Mouse (Mus musculus): ENCODE results near the gene Cideb.
"Not testable (repeated sequence)": the region's sequence is repeated elsewhere in the genome, so short reads cannot be mapped to it uniquely, and the experiment has no call there.

The Cideb gene

DNA sequence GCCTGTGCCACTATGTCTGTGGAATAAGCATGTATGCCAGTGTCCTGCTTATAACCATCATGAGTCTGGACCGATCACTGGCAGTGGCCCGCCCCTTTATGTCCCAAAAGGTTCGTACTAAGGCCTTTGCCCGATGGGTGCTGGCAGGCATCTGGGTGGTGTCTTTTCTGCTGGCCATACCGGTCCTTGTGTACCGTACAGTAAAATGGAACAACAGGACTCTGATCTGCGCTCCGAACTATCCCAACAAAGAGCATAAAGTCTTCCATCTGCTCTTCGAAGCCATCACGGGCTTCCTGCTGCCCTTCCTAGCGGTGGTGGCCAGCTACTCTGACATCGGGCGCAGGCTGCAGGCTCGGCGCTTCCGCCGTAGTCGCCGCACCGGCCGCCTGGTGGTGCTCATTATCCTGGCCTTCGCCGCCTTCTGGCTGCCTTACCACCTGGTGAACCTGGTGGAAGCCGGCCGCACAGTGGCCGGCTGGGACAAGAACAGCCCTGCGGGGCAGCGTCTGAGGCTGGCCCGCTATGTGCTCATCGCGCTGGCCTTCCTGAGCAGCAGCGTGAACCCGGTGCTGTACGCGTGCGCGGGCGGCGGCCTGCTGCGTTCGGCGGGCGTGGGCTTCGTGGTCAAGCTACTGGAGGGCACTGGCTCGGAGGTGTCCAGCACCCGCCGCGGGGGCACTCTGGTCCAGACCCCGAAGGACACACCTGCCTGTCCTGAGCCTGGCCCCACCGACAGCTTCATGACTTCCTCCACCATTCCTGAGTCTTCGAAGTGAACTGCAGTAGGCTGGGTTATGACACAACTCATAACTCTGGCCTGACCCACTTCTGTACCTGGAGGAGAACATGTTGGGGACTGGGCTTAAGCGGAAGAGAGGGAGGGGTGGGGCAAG lies 9.5 kb upstream of the Cideb start:
- intact Hi-C loops (cut with DNase I): no loop called here

DNA sequence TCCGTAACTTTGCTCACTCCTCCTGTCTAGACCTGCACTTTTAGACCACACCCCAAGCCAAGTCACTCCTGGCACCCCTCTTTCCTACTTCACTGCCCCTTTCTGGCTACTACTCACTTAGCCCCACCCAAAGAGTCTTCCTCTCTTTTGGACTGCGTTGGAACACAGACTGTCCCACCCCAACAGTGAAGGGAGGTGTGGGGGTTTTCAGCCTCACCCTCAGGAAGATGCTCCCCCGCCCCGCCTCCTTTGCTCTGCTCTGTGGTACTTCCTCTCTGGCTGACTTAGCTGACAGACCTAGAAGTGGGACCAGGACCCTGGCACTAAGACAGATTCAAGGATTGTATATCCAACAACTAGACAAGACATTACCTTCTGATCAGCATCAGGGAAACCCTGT lies 7.4 kb upstream of the Cideb start, which contains the start of gene Ltb4r1:
Gene Ltb4r1 (plus strand): TSS at position 267 of the 400 bp plus-strand sequence.
- intact Hi-C loops (cut with DNase I): no loop called here

DNA sequence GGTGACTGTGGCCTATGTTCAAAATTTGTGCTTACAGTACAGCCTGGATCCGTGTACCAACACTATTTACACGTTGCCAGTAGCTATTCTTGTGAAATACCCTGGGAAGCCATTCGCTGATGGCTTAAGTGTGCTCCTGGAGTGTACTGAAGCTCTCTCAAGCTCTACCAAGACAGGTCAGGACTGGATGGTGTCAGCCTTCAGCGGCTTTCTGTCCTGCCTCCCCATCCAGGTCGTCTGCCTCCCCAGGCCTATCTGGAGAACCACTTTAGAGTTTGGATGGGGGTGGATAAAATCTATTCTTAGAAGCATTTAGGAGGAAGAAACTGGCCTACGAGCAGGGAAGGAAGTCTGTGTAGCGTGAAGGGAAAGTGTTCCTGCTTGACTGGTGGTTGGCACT lies 4.9 kb upstream of the Cideb start:
- intact Hi-C loops (cut with DNase I): no loop called here

DNA sequence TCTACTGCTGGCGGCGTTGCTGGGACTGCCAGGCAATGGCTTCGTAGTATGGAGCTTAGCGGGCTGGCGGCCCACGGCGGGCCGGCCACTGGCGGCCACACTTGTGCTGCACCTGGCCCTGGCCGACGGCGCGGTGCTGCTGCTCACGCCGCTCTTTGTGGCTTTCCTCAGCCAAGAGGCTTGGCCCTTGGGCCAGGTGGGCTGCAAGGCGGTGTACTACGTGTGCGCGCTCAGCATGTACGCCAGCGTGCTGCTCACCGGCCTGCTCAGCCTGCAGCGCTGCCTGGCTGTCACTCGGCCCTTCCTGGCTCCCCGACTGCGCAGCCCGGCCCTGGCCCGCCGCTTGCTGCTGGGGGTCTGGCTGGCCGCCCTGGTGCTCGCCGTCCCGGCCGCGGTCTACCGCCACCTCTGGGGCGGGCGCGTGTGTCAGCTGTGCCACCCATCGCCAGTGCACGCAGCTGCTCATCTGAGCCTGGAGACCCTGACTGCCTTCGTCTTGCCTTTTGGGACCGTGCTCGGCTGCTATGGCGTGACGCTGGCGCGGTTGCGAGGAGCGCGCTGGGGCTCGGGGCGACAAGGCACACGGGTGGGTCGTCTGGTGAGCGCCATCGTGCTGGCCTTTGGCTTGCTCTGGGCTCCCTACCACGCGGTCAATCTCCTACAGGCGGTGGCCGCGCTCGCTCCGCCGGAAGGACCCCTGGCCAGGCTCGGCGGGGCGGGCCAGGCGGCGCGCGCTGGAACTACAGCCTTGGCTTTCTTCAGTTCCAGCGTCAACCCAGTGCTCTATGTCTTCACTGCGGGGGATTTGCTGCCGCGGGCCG lies 4.0 kb upstream of the Cideb start:
- intact Hi-C loops (cut with DNase I): no loop called here

DNA sequence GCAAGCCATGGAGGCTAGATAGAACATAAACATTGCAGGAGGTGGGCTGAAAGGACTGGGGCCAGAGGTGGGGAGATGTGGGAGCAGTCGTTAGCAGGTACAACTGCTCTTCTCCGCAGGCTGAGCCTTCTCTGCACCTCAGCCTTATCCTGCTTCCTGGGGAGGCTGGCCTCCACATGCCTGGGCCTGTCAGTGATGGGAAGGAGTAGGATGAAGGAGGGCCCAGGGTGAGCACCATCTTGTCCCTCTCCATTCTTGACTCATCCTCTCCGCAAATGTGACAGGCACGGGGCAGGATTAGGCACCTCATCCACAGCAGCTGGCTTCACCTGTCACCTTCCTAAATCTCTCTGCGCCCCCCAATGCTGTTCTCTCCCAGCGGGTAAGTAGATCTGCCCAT lies 2.9 kb upstream of the Cideb start, which contains the start of gene Ltb4r2:
Gene Ltb4r2 (plus strand): TSS at position 266 of the 400 bp plus-strand sequence.
- intact Hi-C loops (cut with DNase I): no loop called here

DNA sequence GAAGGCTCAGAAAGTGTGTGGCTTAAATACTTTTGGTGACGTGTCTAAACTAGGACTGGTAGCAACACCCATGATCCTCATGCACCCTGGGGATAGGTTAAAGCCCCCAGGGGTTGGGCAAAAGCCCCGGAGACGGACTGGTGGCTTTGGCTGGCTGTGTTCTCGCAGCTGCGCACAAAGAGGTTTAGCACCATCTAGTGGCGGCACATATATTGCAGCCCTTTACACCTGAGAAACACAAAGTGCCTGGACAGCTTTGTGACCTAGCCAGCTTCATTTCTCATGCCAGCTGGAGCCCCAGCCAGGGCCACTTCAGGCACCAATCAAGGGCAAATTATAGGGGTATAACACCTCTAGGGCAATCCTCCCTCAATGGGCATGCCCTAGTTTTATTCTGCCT lies 1.9 kb upstream of the Cideb start:
- intact Hi-C loops (cut with DNase I): not testable (repeated sequence)

DNA sequence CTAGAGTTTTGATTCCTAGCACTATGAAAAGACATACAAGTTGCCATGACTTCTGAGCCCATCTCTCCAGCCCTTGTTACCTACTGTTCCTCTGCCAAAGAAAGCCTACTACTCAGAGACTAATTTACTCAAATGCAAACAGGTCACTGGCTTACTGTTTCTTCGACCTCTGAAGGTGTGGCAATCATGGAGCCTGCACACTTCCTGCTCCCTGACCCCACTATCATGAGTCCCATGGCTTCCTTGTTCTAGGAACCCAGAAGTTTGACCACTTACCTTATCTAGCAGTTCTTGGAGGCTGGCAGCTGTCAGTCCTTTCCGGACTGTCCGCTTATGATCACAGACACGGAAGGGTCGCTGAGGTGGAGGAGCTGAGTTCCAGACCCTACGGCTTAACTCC lies 692 bp downstream of the Cideb start:
- intact Hi-C loops (cut with DNase I): loop anchor here (5.0 kb wide), 1 partner anchor 130 kb away; no protein-coding TSS in a partner anchor

DNA sequence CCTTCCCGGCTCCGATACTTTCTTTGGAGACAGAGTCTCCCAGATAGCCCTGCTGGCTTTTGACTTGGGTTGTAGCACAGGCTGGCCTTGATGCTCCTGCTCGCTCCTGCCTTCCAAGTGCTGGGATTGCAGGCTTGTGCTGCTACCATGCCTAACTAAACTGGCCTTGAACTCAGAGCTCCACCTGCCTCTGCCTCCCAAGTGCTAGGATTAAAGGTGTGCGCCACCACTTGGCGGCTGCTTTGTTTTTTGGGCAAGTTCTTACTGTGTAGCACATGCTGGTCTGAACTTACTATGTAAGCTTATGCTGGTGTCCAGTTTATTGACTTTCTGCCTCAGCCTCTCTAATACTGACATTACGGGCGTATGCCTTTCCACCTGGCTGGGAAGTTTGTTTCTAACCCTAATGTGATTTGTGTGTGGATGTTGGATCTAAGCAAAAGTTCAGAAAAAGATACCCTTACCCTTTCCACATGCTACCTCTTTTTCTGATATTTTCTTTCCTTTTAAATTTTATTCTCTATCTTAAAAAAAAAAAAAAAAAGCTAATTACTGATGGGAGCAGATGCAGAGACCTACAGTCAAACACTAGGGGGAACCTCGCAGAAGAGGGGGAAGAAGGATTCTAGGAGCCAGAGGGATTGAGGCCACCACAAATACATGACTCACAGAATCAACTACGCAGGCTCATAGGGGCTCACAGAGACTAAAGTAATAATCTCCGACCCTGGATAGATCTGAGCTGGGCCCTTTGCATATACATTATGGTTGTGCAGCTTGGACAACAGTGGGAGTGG lies 11.0 kb downstream of the Cideb start:
- intact Hi-C loops (cut with DNase I): no loop called here

DNA sequence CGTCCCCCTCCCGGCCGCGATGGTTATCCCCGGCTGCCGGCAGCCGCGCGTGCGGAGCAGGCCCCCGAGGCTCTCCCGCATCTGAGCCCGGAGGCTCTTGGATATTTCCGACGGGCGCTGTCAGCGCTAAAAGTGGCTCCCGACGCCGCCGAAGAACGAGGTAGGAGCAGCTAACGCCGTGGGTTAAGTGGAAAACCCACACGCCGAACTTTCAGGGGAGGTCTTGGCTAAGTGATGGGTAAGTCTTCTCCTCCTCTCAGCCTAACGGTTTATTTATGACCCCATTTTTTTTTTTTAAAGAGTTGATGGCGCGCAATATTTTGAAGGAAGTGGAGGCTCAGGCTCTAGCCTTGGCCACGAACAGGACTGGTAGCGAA lies 12.4 kb downstream of the Cideb start:
- intact Hi-C loops (cut with DNase I): loop anchor here (2.0 kb wide), 1 partner anchor 111 kb away; the partner anchor contains the start of gene Ipo4

DNA sequence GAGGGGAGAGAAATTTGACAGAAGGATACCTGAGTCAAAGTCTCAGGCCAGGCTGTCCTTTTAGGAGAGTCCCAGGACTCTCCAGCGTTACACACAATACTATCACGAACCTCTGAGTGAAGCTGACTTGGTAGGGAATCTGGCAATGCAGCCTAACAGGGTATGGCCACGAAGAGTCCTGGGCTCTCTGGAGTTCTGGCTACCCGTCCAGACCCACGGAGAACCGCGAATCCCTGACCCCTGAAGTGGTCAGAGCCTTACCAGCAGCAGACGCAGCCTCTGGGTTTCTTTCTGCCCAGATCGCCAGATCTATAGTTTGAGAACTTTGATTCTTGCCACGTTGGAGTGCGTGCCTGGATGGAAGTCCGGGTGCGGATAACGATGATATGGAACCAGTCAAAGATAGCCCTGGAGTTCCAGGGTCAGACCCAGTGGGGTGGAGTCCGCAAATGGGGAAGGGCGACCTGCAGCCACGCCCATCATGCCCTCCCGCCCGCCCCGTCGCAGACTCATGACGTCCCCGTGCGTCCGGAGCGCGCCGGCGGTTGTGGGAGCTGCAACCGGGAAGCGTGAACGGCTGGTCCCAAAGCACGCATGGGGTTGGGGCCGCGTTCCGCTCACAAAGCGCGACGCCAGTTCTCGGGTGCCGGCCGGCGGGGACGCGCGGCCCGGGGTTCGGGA lies 12.9 kb downstream of the Cideb start, which contains the start of the genes Dhrs1 and Nop9:
Gene Dhrs1 (minus strand): TSS at position 511 of the 681 bp plus-strand sequence.
Gene Nop9 (plus strand): TSS at position 514 of the 681 bp plus-strand sequence.
- intact Hi-C loops (cut with DNase I): loop anchor here (2.0 kb wide), 1 partner anchor 111 kb away; the partner anchor contains the start of gene Ipo4

DNA sequence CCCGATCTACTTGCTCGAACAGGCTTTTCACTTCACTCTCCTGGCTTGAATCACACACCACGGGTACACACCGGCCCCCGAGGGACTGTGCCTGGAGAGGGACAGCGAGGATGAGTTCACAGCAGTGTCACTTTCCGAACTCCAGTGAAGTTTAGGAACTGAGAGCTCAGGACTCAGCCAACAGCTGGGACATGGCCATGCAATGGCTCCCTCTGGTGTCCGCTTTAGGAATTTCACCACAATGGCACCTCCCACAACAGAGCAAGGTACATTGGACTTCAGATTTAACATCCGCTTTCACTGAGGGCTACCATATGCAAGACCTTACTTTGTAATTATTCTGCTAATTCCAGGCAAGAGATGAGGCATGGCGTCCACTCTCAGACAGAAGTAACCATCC lies 14.5 kb downstream of the Cideb start:
- intact Hi-C loops (cut with DNase I): loop anchor here (2.0 kb wide), 2 partner anchors 59 to 109 kb away; partner anchors contain the start of gene Ipo4

DNA sequence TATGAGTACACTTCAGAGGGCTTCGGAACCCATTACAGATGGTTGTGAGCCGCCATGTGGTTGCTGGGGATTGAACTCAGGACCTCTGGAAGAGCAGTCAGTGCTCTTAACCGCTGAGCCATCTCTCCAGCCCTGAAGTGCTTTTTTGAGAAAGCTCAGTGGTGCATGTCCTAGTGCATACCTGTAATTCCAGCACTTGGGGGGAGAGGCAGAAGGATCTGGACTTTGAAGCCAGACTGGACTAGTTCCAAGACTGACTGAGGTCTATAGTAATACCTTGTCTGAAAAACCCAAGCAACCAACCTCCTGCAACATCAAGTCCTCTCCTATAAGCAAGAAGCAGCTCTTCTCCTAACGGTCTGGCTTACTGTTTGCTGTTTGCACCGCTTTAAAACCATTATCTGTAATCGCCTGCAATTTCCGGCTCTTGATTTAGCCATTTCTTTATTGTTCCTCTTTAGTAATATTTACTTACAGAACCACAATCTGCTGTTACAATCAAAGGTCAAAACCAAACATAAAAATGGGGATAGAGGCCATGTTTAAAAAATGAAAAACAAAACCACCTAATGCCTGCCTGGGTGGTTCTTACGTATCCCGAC lies 21.1 kb downstream of the Cideb start:
- intact Hi-C loops (cut with DNase I): no loop called here

DNA sequence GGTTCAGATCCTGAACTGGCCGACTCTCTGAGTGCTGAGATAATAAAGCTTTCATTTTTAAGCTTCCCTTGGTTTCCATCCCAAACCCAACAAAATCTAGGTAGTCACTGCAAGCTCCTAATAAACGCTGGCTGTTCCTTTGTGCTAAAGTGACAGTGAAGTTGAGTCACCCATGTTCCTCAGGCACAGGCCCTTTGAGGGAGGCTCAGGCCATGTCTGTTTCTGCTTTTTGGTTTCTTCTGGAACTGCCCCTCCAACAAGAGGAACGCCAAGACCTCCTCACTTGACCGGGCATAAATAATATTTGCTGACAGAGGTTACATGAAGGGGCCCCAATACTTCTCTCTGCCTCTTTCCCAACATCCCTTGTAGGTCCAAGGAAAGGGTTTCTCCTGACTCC lies 22.5 kb downstream of the Cideb start:
- intact Hi-C loops (cut with DNase I): no loop called here

DNA sequence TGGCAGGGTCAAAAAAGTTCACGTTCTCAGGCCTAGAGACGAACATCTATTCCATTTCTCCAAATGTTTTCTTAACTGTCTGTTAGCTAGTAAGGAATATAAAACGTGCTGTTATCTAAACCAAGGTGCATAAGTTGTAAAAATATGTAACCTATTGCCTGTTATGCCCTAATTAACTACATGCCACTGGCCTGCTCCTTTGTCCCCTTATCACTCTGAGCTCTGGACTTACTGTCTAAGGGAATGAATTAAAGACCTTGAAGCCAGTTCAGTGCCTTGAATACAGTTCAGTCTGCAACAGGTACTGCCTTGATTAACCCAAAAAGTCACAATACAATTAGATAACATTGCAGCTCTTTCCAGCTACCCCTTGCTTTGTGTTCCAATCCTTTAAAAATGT lies 22.9 kb downstream of the Cideb start:
- intact Hi-C loops (cut with DNase I): no loop called here

DNA sequence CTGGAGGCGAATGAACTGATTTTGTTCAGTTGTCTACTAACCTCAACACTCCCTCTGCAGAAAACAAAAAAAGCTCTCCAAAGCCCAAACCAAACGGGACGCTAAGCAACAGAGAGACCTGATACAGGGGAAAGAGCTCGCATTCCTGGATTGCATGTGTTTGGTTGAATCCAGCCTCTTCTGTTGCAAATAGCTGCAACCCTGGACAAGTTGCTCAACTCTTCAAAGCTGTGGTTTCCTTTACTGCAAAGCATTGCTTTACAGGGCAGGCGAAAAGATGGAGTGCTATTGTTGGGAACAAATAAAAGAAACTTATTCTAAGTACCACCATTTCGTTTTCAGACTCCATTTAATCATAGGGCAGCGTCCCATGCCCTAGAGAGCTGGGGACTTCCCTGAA lies 23.4 kb downstream of the Cideb start:
- intact Hi-C loops (cut with DNase I): no loop called here

DNA sequence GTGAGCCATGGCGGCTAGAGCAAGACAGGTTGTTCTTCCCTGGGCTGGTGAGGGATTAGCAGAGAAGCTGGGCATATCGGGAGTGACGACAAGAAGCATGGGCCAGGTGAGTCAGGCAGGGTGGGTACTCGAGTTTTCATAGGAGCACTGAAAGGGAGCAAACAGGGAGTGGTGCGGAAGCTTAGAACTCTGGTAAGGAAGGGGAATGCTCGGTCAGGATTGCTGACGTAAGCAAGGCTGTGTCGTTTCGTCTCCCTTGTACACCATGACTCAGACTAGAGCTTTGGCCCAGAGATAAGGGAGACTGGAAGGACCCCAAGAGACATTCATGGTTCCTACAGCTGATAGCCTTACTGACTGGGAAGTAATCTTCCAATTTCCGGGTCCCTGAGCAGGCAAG lies 24.4 kb downstream of the Cideb start:
- intact Hi-C loops (cut with DNase I): no loop called here

DNA sequence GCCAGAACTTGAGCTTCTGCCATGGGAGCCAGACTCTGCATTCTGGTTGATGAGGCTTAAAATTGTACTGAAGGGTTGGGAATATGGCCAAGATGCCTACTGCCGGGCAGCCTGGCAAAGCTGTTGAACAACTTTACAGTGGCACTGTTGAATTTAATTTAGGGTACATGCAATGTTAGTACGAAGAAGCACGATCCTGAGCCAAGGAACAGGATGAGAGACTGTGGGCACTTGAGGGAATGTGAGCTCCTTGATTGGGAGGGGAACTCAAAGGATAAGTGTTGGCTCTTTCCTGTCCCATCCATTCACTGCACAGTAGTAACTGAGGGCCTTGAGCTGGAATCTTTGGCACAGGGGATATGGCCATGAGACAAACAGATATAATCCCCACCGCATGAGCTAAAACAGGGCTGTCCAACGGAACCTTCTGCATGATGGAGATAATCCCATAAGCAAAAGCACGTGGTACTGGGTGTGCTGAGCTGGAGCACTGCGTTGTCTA lies 27.7 kb downstream of the Cideb start:
- intact Hi-C loops (cut with DNase I): no loop called here

DNA sequence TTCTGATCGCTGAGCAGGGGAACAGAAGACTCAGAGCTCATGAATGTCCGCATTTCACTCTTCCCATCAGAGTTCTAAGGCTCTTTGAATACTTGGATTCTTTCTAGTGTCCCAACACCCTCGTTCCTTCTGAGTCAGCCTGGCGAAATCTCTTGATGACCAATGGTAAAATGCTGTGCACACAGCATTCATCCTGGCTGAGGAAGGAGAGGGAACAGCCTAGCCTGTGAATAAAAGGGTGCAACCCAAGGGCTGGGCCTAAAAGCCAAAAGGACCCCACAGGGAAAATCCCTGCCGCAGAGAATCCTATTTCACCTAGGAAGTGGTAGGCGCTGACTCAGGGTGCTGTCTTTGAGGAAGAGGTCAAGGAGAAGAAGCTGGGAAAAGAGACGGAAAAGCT lies 28.1 kb downstream of the Cideb start:
- intact Hi-C loops (cut with DNase I): no loop called here

DNA sequence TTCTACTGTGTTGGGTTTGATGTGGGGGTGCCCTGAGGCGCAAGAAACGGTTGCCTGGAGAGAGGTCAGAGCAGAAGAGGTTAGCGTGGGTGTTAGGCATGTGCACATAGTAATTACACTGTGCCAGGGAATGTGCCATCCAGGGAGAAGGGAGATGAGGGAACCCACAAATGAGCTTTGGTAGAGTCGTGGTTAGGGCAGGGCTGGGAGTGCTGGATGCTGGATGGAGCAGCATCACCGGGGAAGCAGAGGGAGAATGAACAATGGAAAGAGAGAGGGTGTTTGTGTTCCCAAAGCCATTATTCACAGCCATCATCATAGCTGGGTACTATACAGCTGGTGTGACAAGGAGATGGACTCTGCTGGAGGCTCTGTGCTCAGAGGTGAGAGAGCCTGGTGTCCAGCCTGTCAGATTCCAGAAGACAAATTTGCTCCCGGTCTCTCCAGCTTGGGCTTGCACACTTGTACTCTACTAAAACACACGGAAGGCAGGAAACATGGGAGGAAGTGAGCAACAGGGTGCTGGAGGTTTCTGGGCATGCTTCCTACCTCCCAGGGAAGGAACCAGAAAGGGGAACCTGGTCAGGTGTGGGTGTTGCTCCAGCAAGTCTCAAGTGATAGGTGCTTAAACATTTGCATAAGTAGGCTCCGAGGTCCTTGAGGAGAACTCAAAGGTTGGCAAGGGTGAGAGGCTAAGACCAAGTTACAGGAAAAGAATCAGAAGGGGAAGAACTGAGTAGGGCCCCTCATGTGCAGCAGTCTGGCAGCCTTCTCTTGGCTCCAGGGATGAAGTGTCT lies 30.2 kb downstream of the Cideb start:
- intact Hi-C loops (cut with DNase I): no loop called here
